Mouse (Mus musculus) gastrocnemius, postnatal 36 days (tissue): ENCODE data around the gene Cul5. TPM values are rescaled to one million over a fixed set of nuclear protein-coding genes. Genes with fewer than 3 reads are reported as not detected.
A peak's percentile ranks its signal among the peaks of the same experiment; 100 is the strongest.

Source experiments
- DNase-seq, 2 experiments: peaks; one replicate each; pipeline ENCODE4 v3.0.0; 2022
- intact Hi-C: fragments of 180-260 bp; cut with DNase I; formaldehyde crosslinking; loops from one replicate; pipeline ENCODE4 v1.15.1; 2025
- total RNA-seq, 2 experiments: library from RNA; stranded (reverse); gene quantifications; 2 replicates each; pipeline ENCODE4 v1.2.3; 2021

Cul5 gene
- total RNA-seq, 2 experiments from 2014 or later: 61.5 to 71.1 TPM

DNA sequence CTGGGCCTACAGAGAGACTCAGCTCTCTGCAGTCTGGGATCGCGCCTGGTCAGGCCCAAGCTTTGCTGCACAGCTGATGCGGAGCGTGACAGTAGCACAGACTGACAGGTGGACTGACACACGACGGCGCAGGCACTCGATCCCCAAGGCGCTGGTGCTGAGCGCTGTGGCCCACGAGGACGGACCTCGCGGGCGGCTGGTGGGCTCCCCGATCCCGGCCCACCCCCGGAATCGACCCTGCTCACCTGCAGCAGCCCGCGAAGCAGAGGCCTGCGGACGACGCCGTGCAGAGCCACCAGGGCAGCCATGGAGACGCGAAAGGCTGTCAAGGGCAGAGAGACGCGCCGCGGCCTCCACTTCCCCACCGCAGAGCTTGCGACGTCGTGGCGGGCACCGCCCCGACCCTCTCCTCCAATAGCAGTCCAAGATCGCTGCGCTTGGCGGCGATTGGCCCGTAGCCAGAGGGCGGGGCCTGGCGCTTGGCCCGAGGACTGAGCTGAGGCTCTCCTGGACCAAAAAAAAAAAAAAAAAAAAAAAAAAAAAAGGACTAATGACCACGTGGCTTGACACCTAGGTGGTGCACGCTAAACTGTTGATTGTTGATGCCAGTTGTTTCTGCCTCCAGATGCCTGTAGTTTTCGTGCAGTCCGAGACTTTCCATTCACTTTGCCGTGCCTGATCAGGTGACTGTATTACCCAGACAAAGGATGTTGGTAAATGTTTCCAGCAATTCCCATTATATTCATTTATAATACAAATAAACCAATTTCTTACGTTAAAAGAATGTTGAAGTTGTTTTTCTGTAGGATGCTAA lies 59.6 kb downstream of the Cul5 start, which contains the start of gene Acat1:
Acat1 (minus strand) TSS at position 415 of the 814 bp plus-strand sequence.
- DNase-seq: peak; percentile 94
- intact Hi-C loops: loop anchor here (5.0 kb wide), 1 partner anchor 52 kb away; no protein-coding TSS in a partner anchor

DNA sequence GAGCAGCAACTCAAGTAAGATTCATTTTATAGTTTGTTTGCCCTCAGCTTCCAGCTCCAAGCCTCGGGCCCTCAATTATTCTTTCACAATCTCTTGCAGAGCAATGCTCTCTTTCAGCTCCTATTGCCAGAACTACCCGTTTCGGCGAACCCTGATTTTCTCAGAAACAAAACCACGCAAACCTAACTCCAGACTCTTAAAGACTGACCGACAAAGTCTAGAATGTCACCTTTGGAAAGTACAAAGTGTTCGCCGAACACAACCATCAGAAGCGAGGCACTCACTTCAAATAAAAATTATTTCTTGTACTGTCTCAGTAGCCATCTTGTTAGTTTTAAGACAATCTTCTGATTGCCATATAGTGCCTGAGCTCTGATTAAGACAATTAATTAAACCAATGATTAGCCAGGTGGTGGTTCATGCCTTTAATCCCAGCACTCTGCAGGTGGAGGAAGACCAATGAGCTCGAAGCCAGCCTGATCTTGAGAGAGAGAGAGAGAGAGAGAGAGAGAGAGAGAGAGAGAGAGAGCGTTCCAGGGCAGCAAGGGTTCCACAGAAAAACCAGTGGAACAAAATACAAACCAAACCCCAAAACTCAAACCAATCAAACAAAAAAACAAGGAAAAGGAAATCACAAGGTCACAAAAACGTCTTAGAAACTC lies 60.4 kb downstream of the Cul5 start:
- DNase-seq: no peak
- intact Hi-C loops: no loop called here

DNA sequence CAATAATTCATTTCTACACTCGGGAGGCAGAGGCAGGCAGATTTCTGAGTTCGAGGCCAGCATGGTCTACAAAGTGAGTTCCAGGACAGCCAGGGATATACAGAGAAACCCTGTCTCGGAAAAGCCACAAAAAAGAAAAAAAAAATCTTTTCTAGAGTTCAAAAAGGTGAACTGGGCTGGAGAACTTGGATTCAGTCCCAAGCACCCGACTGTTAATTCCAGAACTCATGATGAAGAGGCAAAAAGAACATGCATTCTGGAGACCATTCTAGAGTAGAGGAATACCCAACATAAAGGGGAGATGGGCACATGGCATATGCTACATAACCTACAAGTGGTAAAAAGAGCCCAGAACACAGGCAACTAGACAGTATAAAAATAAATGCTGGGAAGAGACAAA lies 62.0 kb downstream of the Cul5 start:
- intact Hi-C loops: no loop called here
- no peak for DNase-seq

DNA sequence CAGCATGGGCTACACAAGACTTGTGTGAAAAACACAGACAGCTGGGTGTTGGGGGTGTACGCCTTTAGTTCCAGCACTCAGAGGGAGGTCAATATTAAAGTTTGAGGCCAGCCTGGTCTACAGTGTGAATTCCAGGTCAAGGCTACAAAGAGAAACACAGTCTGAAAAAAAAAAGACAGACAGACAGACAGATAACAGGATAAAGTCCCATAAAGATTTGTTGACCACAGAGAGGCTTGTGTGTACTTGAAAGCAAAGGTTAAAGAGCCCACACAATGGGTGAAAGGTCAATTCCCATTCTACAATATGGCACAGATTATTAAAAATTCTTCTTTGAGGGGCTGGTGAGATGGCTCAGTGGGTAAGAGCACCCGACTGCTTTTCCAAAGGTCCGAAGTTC lies 62.6 kb downstream of the Cul5 start:
- no peak for DNase-seq
- intact Hi-C loops: no loop called here

DNA sequence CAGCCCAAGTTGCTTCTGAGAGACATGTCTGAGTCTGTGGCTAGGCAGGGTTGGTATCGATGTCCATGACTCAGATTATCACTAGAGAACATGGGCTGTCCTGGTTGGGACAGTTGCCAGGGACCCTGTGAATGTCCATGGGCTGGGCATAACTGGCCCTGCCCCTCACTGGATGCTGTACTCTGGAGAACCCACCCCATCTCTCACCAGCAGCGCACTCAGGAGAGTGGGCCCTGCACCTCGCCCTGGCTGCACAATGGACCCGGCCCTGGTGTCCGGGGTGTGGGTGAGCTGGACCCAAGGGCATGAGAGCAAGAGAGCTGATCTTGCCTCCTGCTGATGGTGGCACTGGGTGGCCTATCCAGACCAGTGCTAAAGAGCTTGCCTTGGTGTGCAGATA lies 64.9 kb downstream of the Cul5 start:
- intact Hi-C loops: no loop called here
- DNase-seq: no peak

DNA sequence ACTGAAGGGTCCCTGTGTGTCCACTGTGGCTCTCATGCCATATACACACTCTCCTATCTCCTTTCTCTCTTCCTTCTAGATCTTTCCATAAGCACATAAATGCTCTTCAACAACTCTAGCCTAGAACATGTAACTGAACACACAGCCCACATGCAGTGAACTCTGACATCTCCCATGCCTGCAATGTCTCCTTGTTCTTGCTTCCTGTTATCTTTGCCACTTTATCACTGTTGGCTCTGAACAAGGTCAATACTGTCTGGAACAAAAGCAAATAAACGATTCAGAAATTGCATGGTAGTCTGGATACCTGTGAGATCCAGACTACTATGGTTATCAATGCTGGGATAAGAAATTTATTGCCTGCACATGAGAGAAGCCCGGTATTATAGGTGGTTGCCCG lies 66.0 kb downstream of the Cul5 start:
- intact Hi-C loops: no loop called here
- DNase-seq: no peak

DNA sequence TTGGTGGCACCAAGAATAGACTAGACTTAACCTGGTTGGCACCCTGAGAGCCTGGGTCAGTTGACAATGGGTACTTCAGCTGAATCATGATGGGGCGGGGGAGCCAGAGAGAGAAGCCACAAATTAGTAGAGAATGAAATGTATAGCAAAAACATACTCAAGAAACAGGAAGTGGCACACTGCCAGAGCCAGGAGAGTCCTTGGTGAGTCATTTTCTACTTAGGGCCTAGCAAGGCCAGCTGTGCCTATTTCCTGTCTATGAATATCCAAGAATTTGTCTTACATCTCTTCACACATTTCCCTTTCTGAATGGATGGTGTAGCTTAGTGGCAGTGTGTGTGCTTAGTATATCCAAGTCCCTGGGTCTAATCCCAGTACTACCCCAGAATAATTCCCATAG lies 66.4 kb downstream of the Cul5 start:
- intact Hi-C loops: no loop called here
- no peak for DNase-seq

DNA sequence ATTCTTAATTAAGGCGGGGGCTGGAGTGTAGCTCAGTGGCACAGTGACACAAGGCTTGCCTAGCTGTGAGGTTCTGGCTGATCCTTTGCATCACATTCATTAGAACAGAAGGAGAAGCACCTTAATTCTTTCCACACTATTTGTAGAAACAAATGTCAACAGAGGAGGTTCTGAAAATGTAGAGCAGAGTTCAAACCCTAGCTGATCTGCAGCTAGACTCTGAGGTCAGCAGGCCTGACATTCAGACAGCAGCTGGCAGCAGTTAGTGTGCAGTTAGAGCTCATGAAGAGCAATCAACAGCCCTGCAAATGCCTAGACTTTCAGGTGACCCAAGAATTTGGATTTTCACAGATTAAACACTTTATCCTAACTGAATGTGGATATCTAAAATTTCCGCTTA lies 68.3 kb downstream of the Cul5 start:
- intact Hi-C loops: no loop called here
- DNase-seq: no peak

DNA sequence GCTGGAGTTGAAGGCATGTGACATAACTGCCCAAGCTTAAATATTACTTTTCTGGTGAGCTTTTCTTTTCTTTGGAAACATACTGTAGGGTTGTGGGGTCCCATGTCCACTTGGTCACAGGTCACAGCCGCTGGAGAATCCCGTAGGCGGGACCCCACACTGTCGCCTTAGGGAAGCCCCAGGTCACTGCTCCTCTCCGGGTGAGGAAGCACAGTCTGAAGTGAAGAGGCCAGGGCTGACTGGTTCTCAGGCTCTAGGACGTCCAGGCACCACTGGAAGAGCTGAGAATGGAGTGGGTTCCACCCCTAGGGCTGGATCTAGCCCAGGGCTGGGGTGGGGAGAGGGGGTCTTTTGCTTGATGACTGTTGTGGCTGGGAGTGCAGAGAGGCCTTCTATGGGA lies 71.2 kb downstream of the Cul5 start:
- no peak for DNase-seq
- intact Hi-C loops: no loop called here

DNA sequence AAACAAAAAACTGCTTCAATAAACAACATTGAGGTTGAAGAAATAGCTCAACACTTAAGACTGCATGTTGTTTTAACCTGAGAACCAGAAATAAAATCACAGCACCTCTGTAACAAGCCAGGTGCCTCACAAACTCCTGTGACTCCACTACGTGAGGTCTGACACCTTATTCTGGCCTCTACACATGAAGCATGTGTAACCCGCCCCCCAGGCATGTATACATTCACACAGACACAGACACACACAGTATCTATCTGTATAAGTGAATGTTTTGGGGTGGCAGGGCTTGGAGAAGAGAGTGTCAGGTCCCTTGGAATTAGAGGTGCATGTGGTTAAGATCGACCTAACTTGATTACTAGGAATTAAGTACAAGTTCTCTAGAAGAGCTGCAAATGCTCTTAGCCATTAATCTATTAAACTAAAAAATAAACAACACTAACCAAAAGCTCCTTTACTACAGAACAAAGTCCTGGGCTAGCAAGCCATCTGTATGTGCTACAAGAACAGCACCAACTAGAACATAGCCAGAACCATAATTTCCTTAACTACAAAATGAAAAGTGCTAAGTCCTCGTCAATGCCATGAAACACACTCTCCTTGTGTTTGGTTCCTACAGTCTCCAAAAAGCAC lies 72.7 kb downstream of the Cul5 start:
- no peak for DNase-seq
- intact Hi-C loops: no loop called here

DNA sequence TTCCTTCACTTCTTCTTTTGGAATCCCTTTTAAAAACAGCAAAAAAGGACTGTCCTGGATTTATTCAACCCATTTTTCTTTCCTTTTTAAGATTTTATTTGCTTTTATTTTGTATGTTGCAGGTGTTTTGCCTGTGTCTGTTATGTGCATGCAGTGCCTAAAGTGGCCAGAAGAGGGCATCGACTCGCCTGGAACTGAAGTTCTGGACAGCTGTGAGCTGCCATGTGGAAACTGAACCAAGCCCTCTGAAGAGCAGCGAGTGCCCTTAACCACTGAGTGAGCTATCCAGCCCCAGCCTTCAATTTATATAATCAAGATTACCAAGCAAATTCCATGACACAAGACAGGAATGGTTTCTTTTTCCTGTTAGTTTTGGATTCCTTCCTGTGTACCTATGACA lies 75.0 kb downstream of the Cul5 start:
- peak; percentile 57 to 63 for DNase-seq
- intact Hi-C loops: loop anchor here (5.0 kb wide), 1 partner anchor 78 kb away; the partner anchor contains the start of gene Cul5

DNA sequence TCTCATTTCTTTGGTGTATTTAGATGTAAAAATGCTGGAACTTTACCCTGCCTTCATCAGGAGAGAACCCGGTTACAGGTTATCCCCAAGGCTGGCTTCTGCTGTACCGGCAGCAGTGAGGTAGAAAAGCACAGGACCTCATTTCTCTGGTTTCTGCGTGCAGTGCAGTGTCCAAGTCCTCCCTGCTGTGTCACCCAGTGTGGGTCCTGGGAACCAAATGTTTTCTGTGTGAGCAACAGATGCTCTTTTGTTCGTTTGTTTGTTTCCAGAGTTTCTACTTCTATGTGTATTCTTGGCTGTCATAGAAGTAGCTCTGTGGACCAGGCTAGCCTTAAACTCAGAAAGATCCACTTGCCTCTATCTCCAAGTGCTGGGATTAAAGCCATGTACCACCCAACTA lies 87.9 kb downstream of the Cul5 start:
- intact Hi-C loops: no loop called here
- no peak for DNase-seq

DNA sequence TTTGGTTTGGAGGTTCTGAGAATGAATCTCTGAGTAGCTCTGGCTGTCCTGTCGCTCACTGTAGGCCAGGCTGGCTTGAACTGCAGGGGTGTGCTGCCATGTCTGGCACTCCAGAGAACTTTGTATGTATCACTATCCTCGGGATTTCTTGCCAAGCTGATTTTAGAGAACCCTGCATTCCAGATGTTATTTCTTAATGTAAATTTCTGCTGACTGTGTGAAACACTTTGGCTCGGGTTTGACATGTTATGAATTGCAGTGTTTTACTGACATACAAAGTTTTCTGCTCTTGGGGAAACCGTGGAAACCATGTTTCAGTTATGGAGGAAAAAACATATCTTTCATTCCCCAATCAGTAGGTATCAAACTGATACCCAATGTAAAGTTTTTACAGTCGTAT lies 94.1 kb downstream of the Cul5 start:
- intact Hi-C loops: no loop called here
- no peak for DNase-seq

DNA sequence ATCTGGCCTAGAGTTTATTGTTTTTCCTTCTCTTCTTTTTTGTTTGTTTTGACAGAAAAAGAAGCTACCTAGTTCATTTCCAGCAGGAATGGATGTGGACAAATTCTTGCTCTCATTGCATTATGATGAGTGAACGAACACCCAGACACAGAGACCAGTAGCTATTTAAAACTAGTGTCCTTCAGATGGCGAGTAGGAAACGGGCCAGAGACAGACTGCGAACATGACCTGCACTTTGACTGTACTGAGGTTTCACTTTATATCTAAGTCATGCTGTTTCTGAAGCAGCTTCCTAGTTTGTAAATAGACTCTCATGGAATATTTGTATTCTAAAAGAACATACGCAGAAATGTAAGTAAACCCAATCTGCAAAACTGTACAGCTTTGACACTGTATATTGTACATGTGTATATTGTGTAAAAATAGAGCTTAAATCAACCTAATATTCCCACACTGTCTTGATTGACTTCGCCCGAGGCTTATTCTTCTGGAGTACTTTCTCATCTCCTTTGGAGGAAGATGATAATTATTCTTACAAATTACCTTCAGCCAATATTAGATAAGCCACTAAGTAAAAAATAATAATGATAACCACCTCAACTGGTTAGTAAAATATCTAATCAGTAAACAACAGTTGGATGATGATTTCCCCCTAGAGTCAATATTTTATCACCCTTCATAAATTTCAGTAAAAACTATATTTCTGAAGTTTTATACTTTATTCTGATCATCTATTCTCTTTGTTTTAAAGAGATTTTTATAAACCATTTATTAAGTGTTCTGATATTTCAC lies 97.1 kb downstream of the Cul5 start:
- intact Hi-C loops: no loop called here
- no peak for DNase-seq

DNA sequence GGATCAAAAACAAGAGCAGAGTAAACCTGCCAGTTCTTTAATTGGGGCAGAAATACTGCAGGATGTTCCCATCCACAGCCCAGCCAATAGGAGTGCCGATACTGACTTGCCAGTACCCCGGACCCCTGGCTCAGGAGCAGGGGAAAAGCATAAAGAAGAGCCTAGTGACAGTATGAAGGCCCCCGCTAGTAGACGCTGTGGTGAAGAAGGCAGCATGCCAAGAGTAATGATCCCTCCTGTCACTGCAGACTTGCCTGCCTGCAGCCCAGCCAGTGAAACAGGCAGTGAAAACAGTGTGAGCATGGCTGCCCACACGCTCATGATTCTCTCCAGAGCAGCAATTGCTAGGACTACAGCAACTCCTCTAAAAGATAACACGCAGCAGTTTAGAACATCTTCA lies 99.2 kb downstream of the Cul5 start:
- no peak for DNase-seq

More for the DNA sequence above, 99.2 kb downstream of the Cul5 start:
- intact Hi-C loops: no loop called here

Other genes starting within 250 kb of the Cul5 start
- 1 to 10 TPM; 6.2 to 8.0 TPM for gene Atm, start 133.3 kb downstream of the Cul5 start, total RNA-seq
- 1 to 10 TPM; 3.3 to 5.7 TPM for gene Npat, start 133.0 kb downstream of the Cul5 start, total RNA-seq
- 100 to 1,000 TPM in 1 of 2 experiments, 10 to 100 TPM in 1; 95.2 to 122 TPM for gene Acat1, start 59.6 kb downstream of the Cul5 start, total RNA-seq
- gene Rab39, start 36.2 kb upstream of the Cul5 start, total RNA-seq: not detected
- gene Slc35f2, start 101.5 kb upstream of the Cul5 start, total RNA-seq: not detected
- 1 to 10 TPM in 1 of 2 experiments, not detected in 1; 2.7 TPM for gene Sln, start 180.2 kb upstream of the Cul5 start, total RNA-seq